Mouse (Mus musculus): ENCODE measurements around the gene Armh1. TPM values are rescaled to one million over a fixed set of nuclear protein-coding genes. Genes with fewer than 3 reads are reported as not detected.
"Not testable (repeated sequence)": the region's sequence is repeated elsewhere in the genome, so short reads cannot be mapped to it uniquely, and the experiment has no call there.

The Armh1 gene
- total RNA-seq, 2 experiments from 2014 or later: 0.24 to 0.59 TPM

GRCm38 (mm10) chr4:117189382-117189855 is 62.5 kb downstream of the Armh1 start:
- DNase-seq (ENCODE audit: low spot score in 2 of 2): peak; percentile 88 to 93
- intact Hi-C loops (cut with DNase I): no loop called here

GRCm38 (mm10) chr4:117188969-117189368 is 63.0 kb downstream of the Armh1 start:
- intact Hi-C loops (cut with DNase I): no loop called here
- no peak for DNase-seq (ENCODE audit: low spot score in 2 of 2)

- intact Hi-C loops (cut with DNase I); DNase-seq (ENCODE audit: low spot score in 2 of 2): not testable (repeated sequence)
Observed at GRCm38 (mm10) chr4:117182759-117183096, 69.2 kb downstream of the Armh1 start.

GRCm38 (mm10) chr4:117181863-117182758 is 69.8 kb downstream of the Armh1 start, which contains the start of gene Kif2c:
Gene Kif2c, minus strand, starts transcription at chr4:117182639.
- intact Hi-C loops (cut with DNase I): no loop called here
- peak; percentile 93 to 94 for DNase-seq (ENCODE audit: low spot score in 2 of 2)

GRCm38 (mm10) chr4:117169936-117170335 is 82.0 kb downstream of the Armh1 start:
- intact Hi-C loops (cut with DNase I): no loop called here
- no peak for DNase-seq (ENCODE audit: low spot score in 2 of 2)

Other genes with a start within 250 kb of the Armh1 start
- gene Eif2b3, start 232.7 kb downstream of the Armh1 start, total RNA-seq (2021): 10 to 100 TPM; 18.9 to 20.5 TPM
- 1 to 10 TPM; 1.3 to 2.4 TPM for gene Ptch2, start 156.1 kb downstream of the Armh1 start, total RNA-seq (2021)
- gene Btbd19, start 126.4 kb downstream of the Armh1 start, total RNA-seq (2021): 10 to 100 TPM; 11.8 to 12.4 TPM
- not detected for gene Tctex1d4, start 125.3 kb downstream of the Armh1 start, total RNA-seq (2021)
- 10 to 100 TPM; 15.6 to 16.2 TPM for gene Plk3, start 118.2 kb downstream of the Armh1 start, total RNA-seq (2021)
- 100 to 1,000 TPM; 448 to 449 TPM for gene Rps8, start 95.9 kb downstream of the Armh1 start, total RNA-seq (2021)
- gene Kif2c, start 69.5 kb downstream of the Armh1 start, total RNA-seq (2021): under 1 TPM; 0.46 to 0.61 TPM
- gene Tmem53, start 174 bp downstream of the Armh1 start, total RNA-seq (2021): 1 to 10 TPM; 2.3 to 3.6 TPM
- gene Rnf220, start 244.9 kb upstream of the Armh1 start, total RNA-seq (2021): 100 to 1,000 TPM; 138 to 151 TPM